Mouse (Mus musculus) heart, embryonic 13.5 days (tissue): ENCODE data around the gene Tmem161a. TPM values are rescaled to one million over a fixed set of nuclear protein-coding genes. Genes with fewer than 3 reads are reported as not detected.
"Not testable (repeated sequence)": the region's sequence is repeated elsewhere in the genome, so short reads cannot be mapped to it uniquely, and the experiment has no call there.

ENCODE experiments used
- ATAC-seq: fragments of 200-750 bp; cut with Nextera tagmentation; 2 replicates; pipeline ENCODE4 v1.8.0; 2017; ENCODE audit warnings: moderate TSS enrichment; ENCODE audit not compliant: insufficient number of reproducible peaks, low FRiP score, low TSS enrichment; ENCODE audit errors: extremely low read depth
- H3K27ac ChIP-seq: fragments of 300-500 bp; sonication (generic); replicated peaks from 2 replicates; pipeline ENCODE4 v1.5.1; 2015; ENCODE audit warnings: moderate library complexity, mild to moderate bottlenecking, inconsistent platforms
- H3K27me3 ChIP-seq: fragments of 300-500 bp; sonication (generic); replicated peaks from 2 replicates; pipeline ENCODE4 v1.6.1; 2015; ENCODE audit warnings: mild to moderate bottlenecking, inconsistent platforms
- H3K36me3 ChIP-seq: fragments of 300-500 bp; sonication (generic); 2 replicates; pipeline ENCODE4 v1.6.1; 2015; ENCODE audit warnings: mild to moderate bottlenecking, inconsistent platforms
- H3K4me1 ChIP-seq: fragments of 300-500 bp; sonication (generic); 2 replicates; pipeline ENCODE4 v1.6.1; 2015; ENCODE audit warnings: inconsistent platforms
- H3K4me2 ChIP-seq: fragments of 300-500 bp; sonication (generic); 2 replicates; pipeline ENCODE4 v1.6.1; 2015; ENCODE audit warnings: inconsistent platforms, mild to moderate bottlenecking, moderate library complexity
- H3K4me3 ChIP-seq: fragments of 300-500 bp; sonication (generic); 2 replicates; pipeline ENCODE4 v1.5.1; 2015; ENCODE audit warnings: moderate library complexity, mild to moderate bottlenecking, inconsistent platforms
- H3K9ac ChIP-seq: fragments of 300-500 bp; sonication (generic); 2 replicates; pipeline ENCODE4 v1.6.1; 2015; ENCODE audit warnings: inconsistent platforms, mild to moderate bottlenecking, moderate library complexity
- H3K9me3 ChIP-seq: fragments of 300-500 bp; sonication (generic); 2 replicates; pipeline ENCODE4 v1.6.1; 2016; ENCODE audit warnings: inconsistent platforms
- WGBS: fragments of 180-500 bp; shearing (Covaris S2); methylation state at CpG from one replicate; pipeline ENCODE4 v1.1.7; 2015; ENCODE audit warnings: mixed read lengths; 5-methylcytosine and 5-hydroxymethylcytosine counted together
- polyA plus RNA-seq: library from polyadenylated mRNA; unstranded; fragments of >200 nt; fragmentation: Nextera tagmentation; extraction: Ambion mirVana; gene quantifications from 2 replicates; pipeline ENCODE4 v1.2.1, GENCODE M21; 2015

The Tmem161a gene
- polyA plus RNA-seq, 1 experiment from 2014 or later: 91.8 TPM

DNA sequence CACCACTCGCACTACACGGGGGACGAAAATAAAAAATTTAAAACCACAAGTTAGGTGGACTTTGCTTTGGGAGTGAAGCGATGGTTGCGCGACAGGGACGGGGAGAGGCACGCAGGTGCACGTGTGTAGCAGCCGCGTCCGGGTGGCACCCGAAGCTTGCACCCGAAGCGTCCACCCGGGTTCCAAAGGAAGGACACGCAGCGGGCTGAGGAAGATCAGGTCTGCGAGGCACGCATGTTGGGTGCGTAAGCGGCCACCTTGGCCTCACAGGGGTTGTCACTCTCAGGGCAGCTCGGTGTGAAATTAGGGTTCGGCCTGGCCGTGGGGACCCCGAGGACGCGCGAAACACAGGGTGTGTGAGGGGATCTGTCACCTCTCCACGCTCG lies 39.6 kb downstream of the Tmem161a start:
- no peaks in the 10 kb centered on the region for H3K9me3 ChIP-seq
- peaks cover 32% of the 10 kb centered on the region for H3K4me1 ChIP-seq
- H3K27me3 ChIP-seq: no peaks in the 10 kb centered on the region
- peak overlapping the region; percentile 86 for H3K9ac ChIP-seq
- 3% methylated on average over 31 of the region's 31 CpGs for WGBS
- no peak for ATAC-seq
- H3K27ac ChIP-seq: peak overlapping the region; percentile 69
- H3K36me3 ChIP-seq: no peaks in the 10 kb centered on the region
- peak overlapping the region; percentile 96 for H3K4me2 ChIP-seq
- H3K4me3 ChIP-seq: peak overlapping the region; percentile 76

DNA sequence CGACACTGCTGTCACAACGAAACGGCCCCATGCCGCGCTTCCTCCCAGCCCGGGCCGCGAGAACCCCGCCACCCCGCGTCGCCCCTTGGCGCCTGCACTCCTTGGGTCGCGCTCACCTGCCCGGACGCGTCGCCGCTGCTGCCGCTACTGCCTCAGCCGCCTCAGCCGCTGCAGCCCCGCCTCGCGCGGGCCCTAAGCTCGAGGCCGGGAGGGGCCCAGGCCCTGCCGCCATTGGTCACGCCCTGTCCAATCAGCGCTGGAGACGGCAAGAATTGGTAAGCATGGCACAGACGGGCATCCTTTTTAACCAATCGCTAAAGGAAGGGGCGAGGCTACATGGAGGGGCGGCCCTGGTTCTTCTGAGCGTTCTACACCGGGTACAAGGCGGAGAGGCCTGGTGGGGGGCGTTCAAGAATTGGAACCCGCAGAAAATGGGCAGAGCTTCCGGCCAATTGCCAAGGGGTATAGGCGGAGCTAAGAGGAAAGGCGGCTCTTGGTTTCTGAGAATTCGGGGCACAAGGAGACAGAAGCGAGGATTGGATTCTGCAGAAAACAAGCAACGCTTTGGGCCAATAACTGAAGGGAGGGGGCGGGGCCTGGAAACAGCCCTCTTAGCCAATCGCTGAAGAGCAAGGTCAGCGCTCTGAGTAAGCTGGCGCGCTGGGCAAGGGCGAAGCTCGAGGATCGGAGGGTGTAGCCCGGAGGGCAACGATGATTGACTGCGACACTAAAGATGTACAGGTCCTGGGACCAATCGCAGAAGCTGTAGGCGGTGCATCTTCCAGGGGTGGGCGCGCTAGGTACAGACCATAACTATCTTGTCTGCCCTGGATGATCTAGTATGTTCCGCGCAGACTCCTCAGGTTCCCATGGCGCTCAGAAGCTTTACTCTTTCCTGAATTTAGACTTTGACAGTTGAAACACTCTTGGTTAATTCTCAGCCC lies 40.2 kb downstream of the Tmem161a start, which contains the start of gene Slc25a42:
Gene Slc25a42, minus strand, starts transcription at position 194 of the 944 bp plus-strand sequence.
- peak within 1 kb of the TSS; percentile 96 for H3K4me2 ChIP-seq
- H3K27ac ChIP-seq: peak within 1 kb of the TSS; percentile 70
- H3K4me3 ChIP-seq: peak within 1 kb of the TSS; percentile 76
- H3K36me3 ChIP-seq: no peaks in the 10 kb centered on the region
- peak; percentile 93 for ATAC-seq
- WGBS: under 1% methylated on average over 66 of the region's 66 CpGs
- no peaks in the 10 kb centered on the region for H3K9me3 ChIP-seq
- no peaks in the 10 kb centered on the region for H3K27me3 ChIP-seq
- H3K9ac ChIP-seq: peak within 1 kb of the TSS; percentile 86
- peaks cover 32% of the 10 kb centered on the region for H3K4me1 ChIP-seq

DNA sequence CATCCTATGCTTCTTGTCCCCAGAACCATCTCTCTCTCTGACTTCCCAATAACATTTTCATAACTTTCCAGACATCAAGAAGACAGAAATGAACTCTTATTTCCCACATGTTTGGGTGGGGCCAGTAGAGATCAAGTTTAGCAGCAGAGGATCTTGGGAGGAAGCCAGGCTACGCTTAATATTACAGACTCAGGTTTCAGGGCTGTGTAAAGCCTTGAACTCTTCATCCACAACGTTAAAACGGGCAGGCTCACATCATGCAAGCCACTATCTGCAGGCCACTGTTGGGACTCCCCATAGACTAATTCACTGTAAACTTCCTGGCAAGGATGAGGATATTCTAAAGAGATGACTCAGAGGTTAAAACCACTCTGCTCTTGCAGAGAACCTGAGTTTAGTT lies 42.3 kb downstream of the Tmem161a start:
- no peak for ATAC-seq
- Histone ChIP-seq H3K36me3 (no peaks in the 10 kb centered on the region), H3K9me3 (no peaks in the 10 kb centered on the region), H3K4me3 (no peak overlapping the region), H3K27me3 (no peaks in the 10 kb centered on the region), H3K27ac (no peak overlapping the region), H3K9ac (no peak overlapping the region), H3K4me1 (peaks cover 30% of the 10 kb centered on the region), H3K4me2 (no peak overlapping the region)
- WGBS: 53% methylated on average over 3 of the region's 3 CpGs

DNA sequence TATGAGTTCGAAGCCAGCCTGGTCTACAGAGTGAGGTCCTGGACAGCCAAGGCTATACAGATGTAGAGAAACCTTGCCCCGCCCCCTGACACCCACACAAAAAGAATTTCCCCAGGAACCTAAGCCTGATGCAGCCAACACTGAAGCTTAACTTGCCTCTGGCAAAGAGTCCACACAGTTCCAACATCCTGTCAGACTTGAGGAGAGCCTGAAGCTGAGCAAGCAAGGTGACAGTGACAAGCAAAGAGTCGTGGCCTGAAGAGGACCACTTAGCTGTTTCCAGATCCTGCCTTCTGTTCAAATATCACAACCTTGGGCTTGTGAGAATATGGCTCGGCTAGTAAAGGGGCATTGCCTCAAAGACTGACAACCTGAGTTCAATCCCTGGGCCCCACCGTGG lies 42.9 kb downstream of the Tmem161a start:
- 53% methylated on average over 5 of the region's 5 CpGs for WGBS
- Histone ChIP-seq H3K4me3 (no peak overlapping the region), H3K27ac (no peak overlapping the region), H3K4me2 (no peak overlapping the region), H3K27me3 (no peaks in the 10 kb centered on the region), H3K9ac (no peak overlapping the region), H3K36me3 (no peaks in the 10 kb centered on the region), H3K9me3 (no peaks in the 10 kb centered on the region), H3K4me1 (peaks cover 31% of the 10 kb centered on the region)
- no peak for ATAC-seq

DNA sequence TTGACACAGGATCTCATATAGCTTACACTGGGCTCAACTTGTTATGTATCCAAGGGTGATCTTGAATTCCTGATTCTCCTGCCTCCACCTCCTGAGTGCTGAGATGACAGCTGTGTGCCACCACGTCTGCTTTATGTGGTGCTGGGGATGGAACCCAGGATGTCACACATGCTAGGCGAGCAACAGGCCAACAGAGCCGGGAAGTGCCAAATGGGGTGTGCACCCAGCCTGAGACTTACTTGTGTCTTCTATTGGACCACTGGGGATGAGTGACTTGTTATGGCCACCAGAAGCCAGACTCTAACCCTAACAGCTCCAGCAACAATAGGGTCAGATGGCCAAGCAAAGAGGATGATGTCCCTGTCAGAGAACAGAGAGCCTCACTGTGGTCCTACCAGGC lies 44.0 kb downstream of the Tmem161a start:
- ATAC-seq, H3K9ac ChIP-seq, H3K27ac ChIP-seq, H3K4me2 ChIP-seq, H3K4me3 ChIP-seq, H3K27me3 ChIP-seq, H3K9me3 ChIP-seq, H3K36me3 ChIP-seq: not testable (repeated sequence)
- peaks cover 25% of the 10 kb centered on the region for H3K4me1 ChIP-seq
- WGBS: 58% methylated on average over 3 of the region's 3 CpGs

DNA sequence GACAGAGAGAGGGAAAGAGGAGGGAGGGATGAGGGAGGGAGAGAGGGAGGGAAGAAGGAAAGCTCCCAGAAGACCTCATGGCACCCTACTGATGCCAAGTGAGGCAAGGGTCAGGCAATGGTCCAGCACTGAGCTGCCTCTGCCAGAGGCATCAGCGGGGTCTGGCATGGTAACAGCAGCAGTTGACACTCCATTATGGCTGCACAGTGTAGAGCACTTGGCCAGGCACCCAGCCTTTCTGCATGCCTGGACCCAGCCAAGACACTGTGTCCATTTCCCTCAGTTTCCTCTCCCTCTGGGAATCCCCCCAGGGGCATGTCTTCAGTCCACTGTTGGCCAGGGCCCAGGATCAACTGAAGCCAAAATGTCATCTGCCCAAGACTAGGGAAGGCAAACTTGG lies 44.4 kb downstream of the Tmem161a start:
- no peaks in the 10 kb centered on the region for H3K27me3 ChIP-seq
- no peak overlapping the region for H3K4me3 ChIP-seq
- 63% methylated on average over 1 of the region's 1 CpGs for WGBS
- no peaks in the 10 kb centered on the region for H3K9me3 ChIP-seq
- ATAC-seq: no peak
- peaks cover 21% of the 10 kb centered on the region for H3K4me1 ChIP-seq
- peaks cover 3% of the 10 kb centered on the region for H3K36me3 ChIP-seq
- H3K9ac ChIP-seq: no peak overlapping the region
- H3K27ac ChIP-seq: no peak overlapping the region
- no peak overlapping the region for H3K4me2 ChIP-seq

DNA sequence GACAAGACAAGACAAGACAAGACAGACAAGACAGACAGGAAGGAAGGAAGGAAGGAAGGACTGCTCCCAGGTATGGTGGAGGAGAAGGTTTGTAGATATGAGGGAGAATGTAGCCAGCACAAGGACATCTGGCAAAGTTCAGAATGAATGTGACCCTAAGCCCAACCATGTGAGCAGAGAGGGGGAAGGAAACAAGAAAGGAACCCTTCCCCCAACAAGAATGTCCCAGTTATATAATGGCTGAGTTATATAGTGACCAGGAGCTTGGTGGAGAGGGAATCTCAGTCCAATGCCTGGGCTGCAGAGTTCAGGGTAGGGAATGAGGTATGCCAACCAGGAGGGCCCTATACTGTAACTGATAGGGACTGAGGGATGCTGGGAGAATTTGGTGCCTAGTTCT lies 45.3 kb downstream of the Tmem161a start:
- Histone ChIP-seq H3K4me2 (no peak overlapping the region), H3K4me1 (peaks cover 20% of the 10 kb centered on the region), H3K9me3 (no peaks in the 10 kb centered on the region), H3K4me3 (no peak overlapping the region), H3K36me3 (peaks cover 12% of the 10 kb centered on the region), H3K27me3 (no peaks in the 10 kb centered on the region), H3K27ac (no peak overlapping the region), H3K9ac (no peak overlapping the region)
- ATAC-seq: no peak

DNA sequence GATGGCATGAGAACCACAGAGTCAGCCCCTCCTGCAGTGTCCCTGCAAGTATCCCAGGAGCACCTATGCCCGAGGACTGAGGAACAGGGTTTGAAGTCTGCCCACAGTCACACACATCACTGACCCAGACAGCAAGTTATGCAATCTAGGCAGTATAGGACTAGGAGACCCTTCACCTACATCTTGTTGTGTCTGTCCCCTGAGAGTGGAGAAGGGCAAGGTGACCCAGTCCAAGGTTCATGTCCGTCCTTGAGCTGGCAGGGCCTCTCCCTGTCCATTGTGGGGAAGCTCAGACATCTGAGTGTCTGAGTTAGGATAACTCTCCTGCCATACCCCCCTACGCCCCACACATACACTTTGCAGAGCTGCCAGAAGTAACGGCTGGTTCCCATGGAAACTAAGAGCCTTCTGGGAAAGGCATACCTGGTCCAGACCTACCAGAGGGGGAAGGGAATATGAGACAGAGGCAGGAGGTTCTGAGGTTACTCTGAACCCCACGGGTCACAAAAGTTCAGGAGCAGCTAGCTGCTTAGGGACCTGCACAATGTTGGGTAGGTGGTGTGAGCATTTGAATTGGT lies 47.0 kb downstream of the Tmem161a start:
- WGBS: 55% methylated on average over 5 of the region's 5 CpGs
- Histone ChIP-seq H3K36me3 (peaks cover 29% of the 10 kb centered on the region), H3K4me2 (no peak overlapping the region), H3K9me3 (no peaks in the 10 kb centered on the region), H3K4me3 (no peak overlapping the region), H3K4me1 (peaks cover 15% of the 10 kb centered on the region), H3K27me3 (no peaks in the 10 kb centered on the region), H3K9ac (0 out of 2 replicates have a peak overlapping the region, but pooled peaks have one; percentile 1), H3K27ac (no peak overlapping the region)
- ATAC-seq: no peak

DNA sequence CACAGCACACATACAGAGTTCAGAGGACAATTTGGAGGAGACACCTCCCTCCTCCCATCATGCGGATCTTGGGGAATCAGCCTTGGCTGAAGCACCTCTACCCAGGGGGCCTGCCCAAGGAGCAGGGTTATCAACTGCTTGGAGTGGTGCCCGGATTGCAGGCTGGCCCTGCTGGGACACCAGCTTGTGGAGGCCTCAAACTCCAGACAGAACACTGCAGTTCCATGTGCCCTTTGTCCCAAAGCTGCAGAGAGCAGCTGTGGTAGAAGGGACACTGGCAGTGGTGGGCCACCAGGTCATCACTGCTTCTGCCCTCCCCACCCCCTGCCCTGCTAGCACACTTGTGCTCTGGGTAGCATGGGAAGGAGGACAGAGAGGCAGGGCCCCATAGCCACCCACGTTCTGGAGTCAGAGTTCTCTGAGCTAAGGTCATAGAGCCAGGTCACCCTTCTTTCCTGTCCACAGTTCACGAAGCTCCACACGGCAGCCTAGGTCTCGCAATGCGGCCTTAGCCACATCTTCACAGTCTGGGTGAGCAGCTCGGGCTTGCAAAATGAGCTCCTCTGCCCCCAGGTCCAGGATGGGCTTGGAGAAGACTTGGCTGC lies 48.2 kb downstream of the Tmem161a start:
- no peak overlapping the region for H3K4me3 ChIP-seq
- peaks cover 41% of the 10 kb centered on the region for H3K36me3 ChIP-seq
- H3K27me3 ChIP-seq: no peaks in the 10 kb centered on the region
- H3K9me3 ChIP-seq: no peaks in the 10 kb centered on the region
- 65% methylated on average over 8 of the region's 8 CpGs for WGBS
- no peak for ATAC-seq
- H3K4me1 ChIP-seq: peaks cover 15% of the 10 kb centered on the region
- H3K9ac ChIP-seq: peak overlapping the region; percentile 28; the same call in 1 of the 2 replicates
- no peak overlapping the region for H3K27ac ChIP-seq
- H3K4me2 ChIP-seq: no peak overlapping the region

DNA sequence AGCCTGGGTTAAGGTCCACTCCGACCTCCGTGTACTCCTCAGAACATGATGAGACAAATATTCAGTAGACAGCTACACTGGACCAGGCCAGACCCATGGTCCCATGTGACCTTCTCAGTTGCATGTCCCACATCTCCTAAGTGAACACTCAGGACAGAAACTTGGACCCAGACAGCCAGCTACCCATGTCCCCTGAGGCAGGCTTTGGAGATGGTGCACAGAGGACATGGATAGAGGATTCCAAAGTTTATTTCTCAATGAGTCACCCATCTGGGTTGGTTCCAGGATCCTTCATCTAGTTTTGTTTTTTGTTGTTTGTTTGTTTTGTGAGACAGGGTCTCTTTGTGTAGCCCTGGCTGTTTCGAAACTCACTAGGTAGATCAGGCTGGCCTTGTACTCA lies 48.8 kb downstream of the Tmem161a start:
- no peaks in the 10 kb centered on the region for H3K9me3 ChIP-seq
- H3K27me3 ChIP-seq: no peaks in the 10 kb centered on the region
- peaks cover 15% of the 10 kb centered on the region for H3K4me1 ChIP-seq
- no peak overlapping the region for H3K4me2 ChIP-seq
- no peak for ATAC-seq
- H3K27ac ChIP-seq: no peak overlapping the region
- 88% methylated on average over 3 of the region's 3 CpGs for WGBS
- H3K36me3 ChIP-seq: peaks cover 46% of the 10 kb centered on the region
- H3K4me3 ChIP-seq: no peak overlapping the region
- H3K9ac ChIP-seq: peak overlapping the region; percentile 28; the same call in 1 of the 2 replicates

DNA sequence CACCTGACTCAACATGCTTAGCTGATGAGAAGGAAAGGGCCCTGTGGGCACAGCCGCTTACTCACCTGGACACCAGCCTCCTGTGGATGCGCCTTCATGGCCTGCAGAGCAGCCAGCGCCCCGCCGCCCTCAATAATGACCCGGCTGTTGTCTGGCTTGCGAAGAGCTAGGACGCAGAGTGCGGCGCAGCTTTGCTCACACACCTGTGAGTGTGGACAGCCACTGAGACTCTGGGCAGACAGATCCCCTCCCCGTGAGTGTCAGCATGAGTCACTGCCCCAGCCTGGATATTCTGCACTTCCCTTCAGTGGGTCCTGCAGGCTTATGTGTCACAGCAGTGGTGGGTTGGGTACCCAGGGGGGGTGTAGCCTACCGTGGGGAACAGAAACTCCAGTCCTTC lies 49.9 kb downstream of the Tmem161a start:
- Histone ChIP-seq H3K36me3 (peaks cover 52% of the 10 kb centered on the region), H3K9me3 (no peaks in the 10 kb centered on the region), H3K27me3 (no peaks in the 10 kb centered on the region), H3K4me3 (no peak overlapping the region), H3K4me2 (no peak overlapping the region), H3K4me1 (peaks cover 15% of the 10 kb centered on the region), H3K27ac (no peak overlapping the region), H3K9ac (no peak overlapping the region)
- WGBS: 90% methylated on average over 12 of the region's 12 CpGs
- ATAC-seq: no peak
